Mouse (Mus musculus): ENCODE results near the gene Ddit4. TPM values are rescaled to one million over a fixed set of nuclear protein-coding genes. Genes with fewer than 3 reads are reported as not detected.

The Ddit4 gene
- polyA plus RNA-seq, 1 experiment: 38.3 TPM

GRCm38 (mm10) chr10:59943421-59943989 lies 8.1 kb downstream of the Ddit4 start:
- H3K4me3 ChIP-seq (ENCODE audit: insufficient read depth, low read length): peak overlapping the region; percentile 4; the same call in 1 of the 2 replicates
- peaks cover 5% of the 10 kb centered on the region; the same call in 1 of the 2 replicates for H3K4me1 ChIP-seq (ENCODE audit: control insufficient read depth, insufficient read depth, low read length)
- peak overlapping the region; percentile 19 for H3K27ac ChIP-seq (ENCODE audit: insufficient read depth, low read length)
- TF ChIP-seq CTCF (IDR thresholded peaks at IDR 0.05; ENCODE audit: extremely low read depth, insufficient read depth, low read length) (no peak), POLR2A (IDR thresholded peaks at IDR 0.05; ENCODE audit: extremely low read depth, insufficient read depth, low read length) (no peak)

- H3K4me3 ChIP-seq (ENCODE audit: insufficient read depth, low read length): peak overlapping the region; percentile 4; the same call in 1 of the 2 replicates
- H3K27ac ChIP-seq (ENCODE audit: insufficient read depth, low read length): peak overlapping the region; percentile 19
These were observed 8.7 kb downstream of the Ddit4 start for GRCm38 (mm10) chr10:59942847-59943420.

GRCm38 (mm10) chr10:59942281-59942846 lies 9.3 kb downstream of the Ddit4 start:
- TF ChIP-seq POLR2A (IDR thresholded peaks at IDR 0.05; ENCODE audit: extremely low read depth, insufficient read depth, low read length) (no peak), CTCF (IDR thresholded peaks at IDR 0.05; ENCODE audit: extremely low read depth, insufficient read depth, low read length) (no peak)
- peak overlapping the region; percentile 4; the same call in 1 of the 2 replicates for H3K4me3 ChIP-seq (ENCODE audit: insufficient read depth, low read length)
- H3K27ac ChIP-seq (ENCODE audit: insufficient read depth, low read length): peak overlapping the region; percentile 19
- peaks cover 5% of the 10 kb centered on the region; the same call in 1 of the 2 replicates for H3K4me1 ChIP-seq (ENCODE audit: control insufficient read depth, insufficient read depth, low read length)

More at GRCm38 (mm10) chr10:59942847-59943420, 8.7 kb downstream of the Ddit4 start:
- peaks cover 5% of the 10 kb centered on the region; the same call in 1 of the 2 replicates for H3K4me1 ChIP-seq (ENCODE audit: control insufficient read depth, insufficient read depth, low read length)
- TF ChIP-seq CTCF (IDR thresholded peaks at IDR 0.05; ENCODE audit: extremely low read depth, insufficient read depth, low read length) (no peak), POLR2A (IDR thresholded peaks at IDR 0.05; ENCODE audit: extremely low read depth, insufficient read depth, low read length) (no peak)

- TF ChIP-seq CTCF (IDR thresholded peaks at IDR 0.05; ENCODE audit: extremely low read depth, insufficient read depth, low read length): no peak
- TF ChIP-seq POLR2A (IDR thresholded peaks at IDR 0.05; ENCODE audit: extremely low read depth, insufficient read depth, low read length): no peak
- Histone ChIP-seq H3K4me3 (ENCODE audit: insufficient read depth, low read length) (no peak overlapping the region), H3K4me1 (ENCODE audit: control insufficient read depth, insufficient read depth, low read length) (peaks cover 5% of the 10 kb centered on the region; the same call in 1 of the 2 replicates), H3K27ac (ENCODE audit: insufficient read depth, low read length) (no peak overlapping the region)
These were observed 12.6 kb downstream of the Ddit4 start for GRCm38 (mm10) chr10:59939081-59939480.

- no peak overlapping the region for H3K27ac ChIP-seq (ENCODE audit: insufficient read depth, low read length)
- TF ChIP-seq CTCF (IDR thresholded peaks at IDR 0.05; ENCODE audit: extremely low read depth, insufficient read depth, low read length) (no peak), POLR2A (IDR thresholded peaks at IDR 0.05; ENCODE audit: extremely low read depth, insufficient read depth, low read length) (no peak)
- no peak overlapping the region for H3K4me3 ChIP-seq (ENCODE audit: insufficient read depth, low read length)
- peaks cover 5% of the 10 kb centered on the region; the same call in 1 of the 2 replicates for H3K4me1 ChIP-seq (ENCODE audit: control insufficient read depth, insufficient read depth, low read length)
These were observed 13.0 kb downstream of the Ddit4 start for GRCm38 (mm10) chr10:59938662-59939061.

GRCm38 (mm10) chr10:59936058-59936856 lies 15.4 kb downstream of the Ddit4 start:
- Histone ChIP-seq H3K4me3 (ENCODE audit: insufficient read depth, low read length) (no peak overlapping the region), H3K4me1 (ENCODE audit: control insufficient read depth, insufficient read depth, low read length) (no peaks in the 10 kb centered on the region), H3K27ac (ENCODE audit: insufficient read depth, low read length) (no peak overlapping the region)
- TF ChIP-seq POLR2A (IDR thresholded peaks at IDR 0.05; ENCODE audit: extremely low read depth, insufficient read depth, low read length) (no peak), CTCF (IDR thresholded peaks at IDR 0.05; ENCODE audit: extremely low read depth, insufficient read depth, low read length) (no peak)

- no peak overlapping the region for H3K4me3 ChIP-seq (ENCODE audit: insufficient read depth, low read length)
- H3K4me1 ChIP-seq (ENCODE audit: control insufficient read depth, insufficient read depth, low read length): peaks cover 2% of the 10 kb centered on the region; the same call in 1 of the 2 replicates
- H3K27ac ChIP-seq (ENCODE audit: insufficient read depth, low read length): no peak overlapping the region
- TF ChIP-seq POLR2A (IDR thresholded peaks at IDR 0.05; ENCODE audit: extremely low read depth, insufficient read depth, low read length) (no peak), CTCF (IDR thresholded peaks at IDR 0.05; ENCODE audit: extremely low read depth, insufficient read depth, low read length) (no peak)
These were observed 17.6 kb downstream of the Ddit4 start for GRCm38 (mm10) chr10:59934039-59934438.

- H3K4me3 ChIP-seq (ENCODE audit: insufficient read depth, low read length): no peak overlapping the region
- TF ChIP-seq POLR2A (IDR thresholded peaks at IDR 0.05; ENCODE audit: extremely low read depth, insufficient read depth, low read length): no peak
- no peak for TF ChIP-seq CTCF (IDR thresholded peaks at IDR 0.05; ENCODE audit: extremely low read depth, insufficient read depth, low read length)
- no peak overlapping the region for H3K27ac ChIP-seq (ENCODE audit: insufficient read depth, low read length)
- H3K4me1 ChIP-seq (ENCODE audit: control insufficient read depth, insufficient read depth, low read length): peaks cover 2% of the 10 kb centered on the region; the same call in 1 of the 2 replicates
These were observed 19.1 kb downstream of the Ddit4 start for GRCm38 (mm10) chr10:59932521-59932920.

GRCm38 (mm10) chr10:59930996-59931395 lies 20.6 kb downstream of the Ddit4 start:
- peaks cover 2% of the 10 kb centered on the region; the same call in 1 of the 2 replicates for H3K4me1 ChIP-seq (ENCODE audit: control insufficient read depth, insufficient read depth, low read length)
- peak overlapping the region; percentile 29 for H3K4me3 ChIP-seq (ENCODE audit: insufficient read depth, low read length)
- no peak for TF ChIP-seq CTCF (IDR thresholded peaks at IDR 0.05; ENCODE audit: extremely low read depth, insufficient read depth, low read length)
- TF ChIP-seq POLR2A (IDR thresholded peaks at IDR 0.05; ENCODE audit: extremely low read depth, insufficient read depth, low read length): peak; percentile 31; the same call in 1 of the 2 replicates
- H3K27ac ChIP-seq (ENCODE audit: insufficient read depth, low read length): no peak overlapping the region
